Mouse (Mus musculus) kidney, adult 2 months (tissue): ENCODE results near the gene Isy1. TPM values are rescaled to one million over a fixed set of nuclear protein-coding genes. Genes with fewer than 3 reads are reported as not detected.
A peak's percentile ranks its signal among the peaks of the same experiment; 100 is the strongest.

Source experiments
- DNase-seq: peaks from one replicate; pipeline ENCODE4 v3.0.0; 2021
- H3K27ac ChIP-seq: fragments of 200-500 bp; 2 replicates; pipeline ENCODE4 v1.5.1; 2012; ENCODE audit warnings: low read depth, low read length, control low read depth, inconsistent platforms; ENCODE audit not compliant: insufficient read depth
- H3K27me3 ChIP-seq: fragments of 200-500 bp; replicated peaks from 2 replicates; pipeline ENCODE4 v1.6.1; 2012; ENCODE audit warnings: mild to moderate bottlenecking, moderate library complexity, low read length, inconsistent platforms; ENCODE audit not compliant: control insufficient read depth, insufficient read depth
- H3K36me3 ChIP-seq: fragments of 200-500 bp; 2 replicates; pipeline ENCODE4 v1.6.1; 2012; ENCODE audit warnings: mild to moderate bottlenecking, moderate library complexity, low read length, inconsistent platforms; ENCODE audit not compliant: control insufficient read depth, insufficient read depth
- H3K4me1 ChIP-seq: fragments of 200-500 bp; 2 replicates; pipeline ENCODE4 v1.6.1; 2011; ENCODE audit warnings: low read length; ENCODE audit not compliant: control insufficient read depth, insufficient read depth
- H3K4me3 ChIP-seq: fragments of 200-500 bp; 2 replicates; pipeline ENCODE4 v1.5.1; 2011; ENCODE audit warnings: mild to moderate bottlenecking, low read depth, low read length, control low read depth; ENCODE audit not compliant: insufficient read depth
- CTCF ChIP-seq: fragments of 200-500 bp; conservative IDR thresholded peaks from 2 replicates; pipeline ENCODE4 v1.5.1; 2011; ENCODE audit warnings: low read depth, mild to moderate bottlenecking, control low read depth, low read length, moderate library complexity, mixed read lengths; ENCODE audit not compliant: insufficient read depth, insufficient read length
- POLR2A ChIP-seq: fragments of 200-500 bp; IDR thresholded peaks from one replicate; pipeline ENCODE4 v1.6.1; 2011; ENCODE audit warnings: low read depth, low read length, control low read depth
- WGBS: fragments of 180-500 bp; shearing (Covaris S2); methylation state at CpG from one replicate; pipeline ENCODE4 v1.1.7; 2018; 5-methylcytosine and 5-hydroxymethylcytosine counted together
- polyA plus RNA-seq: library from polyadenylated mRNA; depleted of rRNA; stranded (reverse); fragments of >200 nt; gene quantifications from 2 replicates; pipeline ENCODE4 v1.2.3, GENCODE M21; 2012

Isy1 gene
- polyA plus RNA-seq, 1 experiment = 14.1 TPM

- no peak overlapping the region for H3K4me3 ChIP-seq
- H3K4me1 ChIP-seq = 0 out of 2 replicates have a peak, but pooled peaks cover 2% of the 10 kb centered on the region
- no peak for DNase-seq
- no peaks in the 10 kb centered on the region for H3K27me3 ChIP-seq
- H3K27ac ChIP-seq = no peak overlapping the region
- TF ChIP-seq POLR2A = no peak
- TF ChIP-seq CTCF = no peak
- WGBS = 85% methylated on average over 9 of the region's 9 CpGs
- H3K36me3 ChIP-seq = no peaks in the 10 kb centered on the region; the same call in 1 of the 2 replicates
Measured at GRCm38 (mm10) chr6:87788266-87788895, 50.2 kb downstream of the Isy1 start.

- no peaks in the 10 kb centered on the region for H3K27me3 ChIP-seq
- no peak for TF ChIP-seq POLR2A
- no peak for TF ChIP-seq CTCF
- no peak overlapping the region for H3K27ac ChIP-seq
- WGBS = 74% methylated on average over 6 of the region's 6 CpGs
- no peaks in the 10 kb centered on the region for H3K36me3 ChIP-seq
- H3K4me1 ChIP-seq = 0 out of 2 replicates have a peak, but pooled peaks cover 2% of the 10 kb centered on the region
- no peak for DNase-seq
- no peak overlapping the region for H3K4me3 ChIP-seq
Measured at GRCm38 (mm10) chr6:87787108-87787890, 51.3 kb downstream of the Isy1 start.

- H3K4me1 ChIP-seq = 0 out of 2 replicates have a peak, but pooled peaks cover 2% of the 10 kb centered on the region
- H3K36me3 ChIP-seq = no peaks in the 10 kb centered on the region
- TF ChIP-seq POLR2A (no peak), CTCF (no peak)
- WGBS = 86% methylated on average over 5 of the region's 5 CpGs
- no peak overlapping the region for H3K27ac ChIP-seq
- DNase-seq = no peak
- H3K4me3 ChIP-seq = no peak overlapping the region
- no peaks in the 10 kb centered on the region for H3K27me3 ChIP-seq
Measured at GRCm38 (mm10) chr6:87786621-87787020, 52.0 kb downstream of the Isy1 start.

GRCm38 (mm10) chr6:87784033-87784432 is 54.6 kb downstream of the Isy1 start:
- 0 out of 2 replicates have a peak, but pooled peaks cover 2% of the 10 kb centered on the region for H3K4me1 ChIP-seq
- TF ChIP-seq CTCF (no peak), POLR2A (no peak)
- no peaks in the 10 kb centered on the region for H3K27me3 ChIP-seq
- 78% methylated on average over 8 of the region's 8 CpGs for WGBS
- no peak for DNase-seq
- no peaks in the 10 kb centered on the region for H3K36me3 ChIP-seq
- no peak overlapping the region for H3K4me3 ChIP-seq
- no peak overlapping the region for H3K27ac ChIP-seq

- Histone ChIP-seq H3K4me3 (no peak overlapping the region), H3K27me3 (no peaks in the 10 kb centered on the region), H3K4me1 (peaks cover 3% of the 10 kb centered on the region; the same call in 1 of the 2 replicates), H3K36me3 (no peaks in the 10 kb centered on the region), H3K27ac (no peak overlapping the region)
- 86% methylated on average over 10 of the region's 10 CpGs for WGBS
- TF ChIP-seq CTCF = no peak
- no peak for TF ChIP-seq POLR2A
- no peak for DNase-seq
Measured at GRCm38 (mm10) chr6:87780546-87781301, 57.9 kb downstream of the Isy1 start.

- TF ChIP-seq POLR2A (no peak), CTCF (peak; percentile 39)
- H3K4me1 ChIP-seq = peaks cover 3% of the 10 kb centered on the region; the same call in 1 of the 2 replicates
- 89% methylated on average over 11 of the region's 11 CpGs for WGBS
- H3K4me3 ChIP-seq = no peak overlapping the region
- no peaks in the 10 kb centered on the region for H3K36me3 ChIP-seq
- H3K27me3 ChIP-seq = no peaks in the 10 kb centered on the region
- no peak for DNase-seq
- no peak overlapping the region for H3K27ac ChIP-seq
Measured at GRCm38 (mm10) chr6:87779174-87780165, 59.1 kb downstream of the Isy1 start.
